Mouse (Mus musculus): ENCODE measurements around the gene Dapk2.

Dapk2 gene

DNA sequence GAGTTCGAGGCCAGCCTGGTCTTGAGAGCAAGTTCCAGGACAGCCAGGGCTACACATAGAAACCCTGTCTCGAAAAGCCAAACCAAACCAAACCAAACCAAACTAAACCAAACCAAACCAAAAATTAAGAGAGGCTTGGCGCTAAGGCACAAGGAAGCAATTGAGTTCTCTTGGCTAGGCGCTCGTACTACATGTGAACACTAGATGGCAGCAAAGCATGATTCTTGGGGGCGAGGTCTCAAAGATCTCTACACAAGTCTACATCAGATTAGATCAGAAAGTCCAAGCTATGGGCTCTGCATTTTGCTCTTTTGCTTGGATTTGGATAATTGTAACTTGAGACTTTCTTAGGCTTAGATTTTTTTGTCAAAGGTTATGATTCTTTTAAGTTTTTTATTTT, 13.8 kb upstream of the Dapk2 start:
- peak; percentile 75 to 78 for DNase-seq

DNA sequence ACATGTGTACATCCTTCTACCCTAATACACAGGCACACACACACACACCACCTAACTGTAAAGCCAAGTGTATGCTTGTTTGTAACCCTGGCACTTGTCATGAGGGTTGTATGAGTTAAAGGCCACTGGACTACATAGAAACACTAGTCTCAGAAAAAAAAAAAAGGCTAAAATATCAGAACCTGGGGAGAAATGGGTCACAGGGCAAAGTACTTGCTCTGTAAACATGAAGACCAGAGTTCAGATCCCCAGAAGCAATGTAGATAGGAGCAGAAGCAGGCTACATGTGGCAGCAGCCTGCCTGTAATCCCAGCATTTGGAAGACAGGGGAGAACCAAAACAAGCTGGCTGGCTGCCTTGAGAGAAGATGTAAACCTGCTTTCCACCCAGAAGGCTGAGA, 11.9 kb upstream of the Dapk2 start:
- DNase-seq, result no peak

DNA sequence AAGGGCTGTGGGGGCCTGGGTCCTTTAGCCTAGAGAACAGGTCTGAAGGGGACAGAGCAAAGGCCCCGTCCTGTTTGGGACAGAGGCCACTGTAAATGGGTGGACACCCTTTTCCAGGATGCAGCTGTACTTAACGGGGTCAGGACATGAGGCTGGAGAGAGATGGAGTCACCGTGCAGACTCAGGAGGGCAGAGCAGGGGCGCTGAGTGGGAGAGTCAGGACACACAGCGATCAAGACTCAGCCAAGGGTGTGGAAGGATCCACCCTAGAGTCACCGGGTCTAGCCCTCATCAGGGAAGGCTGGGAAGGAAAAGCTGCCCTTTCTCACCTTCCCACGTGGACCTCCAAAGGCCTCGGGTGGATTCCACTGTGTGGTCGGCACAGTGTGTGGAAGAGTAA, 6.0 kb upstream of the Dapk2 start:
- DNase-seq, result no peak

DNA sequence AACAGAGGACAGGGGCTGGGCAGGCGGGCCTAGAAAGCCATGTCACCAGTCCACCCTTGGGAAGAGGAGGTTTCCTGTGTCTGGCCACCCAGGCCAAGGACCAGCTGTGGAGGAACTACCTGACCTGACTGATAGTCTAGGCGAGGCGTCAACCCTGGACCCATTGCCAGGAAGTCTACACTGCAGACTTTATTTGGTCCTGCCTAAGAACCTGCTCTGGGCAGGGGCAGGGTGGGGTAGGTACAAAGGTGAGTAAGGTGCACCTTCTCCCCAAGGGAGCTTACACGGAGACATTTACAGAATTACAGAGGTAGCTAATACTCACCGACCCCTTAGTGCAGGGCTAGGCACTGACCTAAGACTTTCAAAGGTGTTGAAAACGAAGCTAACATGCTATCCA, 4.4 kb upstream of the Dapk2 start:
- DNase-seq, result no peak

DNA sequence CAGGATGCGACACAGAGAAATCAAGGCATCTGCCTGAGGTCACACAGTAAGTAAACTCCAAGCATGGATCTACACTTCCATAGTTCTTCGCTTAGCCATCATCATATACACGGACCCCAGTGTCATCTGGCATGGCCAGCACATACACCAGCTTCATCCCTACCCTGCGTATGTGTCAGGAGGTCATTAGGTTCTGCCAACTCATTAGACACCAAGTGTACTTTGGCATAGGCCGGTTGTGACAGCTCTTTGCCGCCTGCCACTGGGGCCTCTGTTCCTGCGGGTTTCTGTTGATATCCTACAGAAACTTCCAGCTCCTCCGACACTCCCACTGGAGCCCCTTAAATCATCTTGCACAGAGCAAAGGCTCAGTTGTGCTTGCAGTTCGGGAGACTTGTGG, 4.0 kb upstream of the Dapk2 start:
- DNase-seq, result no peak

DNA sequence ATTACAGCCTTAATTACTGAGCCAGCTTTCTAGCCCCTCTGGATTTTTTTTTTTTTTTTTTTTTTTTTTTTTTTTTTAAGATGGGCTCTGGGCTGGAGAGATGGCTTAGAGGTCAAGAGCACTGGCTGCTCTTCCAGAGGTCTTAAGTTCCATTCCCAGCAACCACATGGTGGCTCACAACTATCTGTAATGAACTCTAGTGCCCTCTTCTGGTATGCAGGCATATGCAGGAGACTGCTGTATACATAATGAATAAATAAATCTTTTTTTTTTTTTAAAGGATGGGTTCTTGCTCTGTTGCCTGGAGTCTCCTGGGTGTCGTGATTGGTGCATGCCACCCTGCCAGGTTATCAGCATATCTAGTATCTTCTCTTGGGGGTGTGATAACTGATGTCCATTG, 2.5 kb upstream of the Dapk2 start:
- no peak for DNase-seq

DNA sequence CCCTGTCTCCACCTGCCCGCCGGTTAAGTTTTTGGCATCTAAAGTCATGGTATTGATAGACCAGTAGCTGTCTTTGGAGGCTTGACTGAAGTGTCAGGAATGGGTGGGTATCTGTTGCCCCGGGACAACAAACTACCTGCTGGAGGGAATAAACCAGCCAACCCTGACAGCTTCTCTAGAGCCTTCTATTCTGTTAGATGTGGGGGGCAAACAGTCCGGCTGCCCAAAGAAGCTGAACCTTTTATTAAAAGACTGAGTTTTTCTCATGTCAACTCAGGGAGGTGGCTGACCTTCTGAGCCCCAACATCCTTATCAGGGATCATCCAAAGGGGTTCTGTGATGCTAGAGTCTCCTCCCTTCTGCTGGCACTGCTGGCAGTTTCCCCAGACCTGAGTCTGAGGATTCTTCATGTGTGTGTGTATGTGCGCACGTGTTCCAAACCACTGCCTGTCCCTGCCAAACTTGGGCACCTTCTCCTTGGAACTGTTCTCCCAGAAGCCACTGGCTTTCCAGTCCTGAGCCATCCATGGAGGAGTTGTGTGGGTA, 935 bp downstream of the Dapk2 start:
- no peak for DNase-seq

DNA sequence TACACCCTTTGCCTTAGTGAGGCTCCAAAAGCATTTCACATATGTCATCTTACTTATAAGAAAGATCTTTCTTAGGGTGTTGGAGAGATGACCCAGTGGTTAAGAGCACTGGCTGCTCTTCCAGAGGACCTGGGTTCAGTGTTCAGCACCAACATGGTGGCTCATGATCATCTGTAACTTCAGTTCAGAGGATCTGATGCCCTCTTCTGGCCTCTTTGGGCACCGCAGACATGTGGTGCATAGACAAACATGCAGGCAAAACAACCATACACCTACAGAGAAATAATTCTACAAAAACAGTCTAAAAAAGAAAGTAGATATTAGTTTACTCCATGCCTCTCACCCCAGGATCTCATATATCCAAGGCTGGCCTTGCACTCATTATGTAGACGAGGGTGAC, 2.1 kb downstream of the Dapk2 start:
- DNase-seq, result no peak

DNA sequence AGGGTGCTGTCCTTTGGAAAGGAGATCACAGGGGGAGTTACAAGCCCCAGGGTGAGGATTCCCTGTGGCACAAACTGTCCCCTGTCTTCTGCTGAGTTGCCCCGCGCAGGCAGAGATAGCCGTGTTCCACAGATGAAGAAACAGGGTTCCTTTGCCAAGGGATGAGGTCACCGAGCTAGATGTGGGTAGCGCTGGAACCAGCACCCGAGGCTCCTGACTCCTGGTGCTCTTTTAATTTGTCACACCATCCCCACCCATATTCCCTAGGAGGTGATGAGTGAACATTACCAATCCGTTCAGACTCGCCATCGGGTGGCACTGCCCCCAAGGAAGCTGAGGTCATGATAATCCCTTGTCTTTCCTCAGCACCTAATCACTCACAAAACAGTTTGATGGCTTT, 5.0 kb downstream of the Dapk2 start:
- DNase-seq, result no peak

DNA sequence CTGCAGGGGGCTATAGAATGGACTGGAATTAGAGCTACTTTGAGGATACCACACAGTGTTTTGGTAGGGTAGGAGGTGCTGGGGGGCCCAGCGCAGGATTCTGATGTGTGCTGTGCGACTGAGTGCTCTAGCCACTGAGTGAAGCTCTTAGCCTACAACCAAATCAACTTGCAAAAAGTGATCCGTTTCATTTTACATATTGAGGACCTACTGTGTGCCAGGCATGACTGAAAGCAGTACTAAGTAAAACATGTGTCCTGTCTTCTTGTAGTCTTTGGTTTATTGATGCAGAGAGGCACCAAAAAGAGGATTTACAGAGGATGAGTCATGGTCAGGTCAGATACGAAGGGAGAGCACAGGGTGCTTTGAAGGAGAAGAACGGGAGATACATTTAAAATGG, 9.2 kb downstream of the Dapk2 start:
- no peak for DNase-seq

DNA sequence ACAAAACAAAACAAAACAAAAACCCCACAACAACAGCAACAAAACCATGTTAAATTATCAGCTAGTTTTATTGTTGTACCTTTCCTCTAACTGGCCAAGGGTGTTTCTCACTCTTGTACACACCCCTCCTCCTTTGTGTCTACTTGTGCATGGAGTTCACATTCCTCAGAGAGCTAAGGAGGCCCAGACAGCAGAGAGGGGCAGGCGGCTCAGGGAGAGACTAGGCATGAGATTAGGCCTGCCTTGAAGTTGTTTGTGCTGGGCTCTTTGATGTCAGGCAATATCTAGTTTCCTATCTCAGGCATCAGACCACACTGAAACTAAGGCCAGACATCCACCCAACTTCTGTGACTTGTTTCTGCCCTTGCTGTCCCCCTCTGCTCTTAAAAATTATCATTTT, 10.2 kb downstream of the Dapk2 start:
- no peak for DNase-seq

DNA sequence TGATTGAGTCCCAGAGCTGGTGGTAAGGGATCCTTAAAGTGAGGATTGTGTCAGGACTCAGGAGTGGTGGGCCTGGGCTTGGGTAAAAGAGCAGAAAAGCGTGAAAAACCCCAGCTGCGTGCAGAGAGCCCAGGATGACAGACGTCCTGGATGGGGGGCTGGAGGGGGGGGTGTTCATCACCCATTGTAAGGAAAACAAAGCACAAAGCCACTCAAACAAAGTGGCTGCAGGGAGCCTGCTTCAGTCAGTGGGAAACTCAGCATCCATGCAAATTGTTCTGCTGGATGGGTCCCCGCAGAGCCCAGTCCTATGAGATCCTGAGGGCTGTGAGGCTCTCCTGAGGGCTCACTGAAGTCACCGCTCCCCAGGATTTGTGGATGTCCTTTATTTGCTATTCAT, 12.5 kb downstream of the Dapk2 start:
- no peak for DNase-seq

DNA sequence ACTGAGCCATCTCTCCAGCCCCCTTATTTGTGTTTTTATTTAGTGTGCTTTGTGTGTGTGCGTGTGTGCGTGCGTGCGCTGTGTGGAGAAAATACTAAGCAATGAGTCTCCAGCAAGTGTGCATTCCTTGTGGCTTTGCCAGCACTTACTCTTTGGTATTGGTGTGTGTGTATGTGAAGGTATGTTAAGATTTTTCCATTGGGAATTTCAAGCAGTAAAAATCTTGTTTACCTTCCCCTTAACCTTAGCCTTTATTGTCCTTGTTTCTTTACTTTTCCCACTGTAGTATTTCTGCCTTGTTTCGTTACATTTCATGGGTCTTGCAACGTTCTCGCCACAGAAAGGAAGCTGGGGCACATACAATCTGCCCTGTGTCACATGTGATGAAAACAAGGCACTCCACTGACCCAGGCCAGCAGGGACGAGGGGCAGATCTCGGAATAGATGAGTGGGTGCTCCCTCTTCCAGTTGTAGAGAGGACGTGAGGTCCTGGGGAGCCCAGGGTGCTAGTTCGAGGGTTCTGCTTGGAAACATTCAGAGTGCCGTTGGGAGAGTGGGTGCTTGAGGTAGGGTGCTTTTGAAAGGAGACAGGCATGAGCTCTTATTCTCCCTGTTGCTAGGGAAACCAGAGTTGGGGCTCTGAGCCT, 13.4 kb downstream of the Dapk2 start:
- DNase-seq, result no peak

DNA sequence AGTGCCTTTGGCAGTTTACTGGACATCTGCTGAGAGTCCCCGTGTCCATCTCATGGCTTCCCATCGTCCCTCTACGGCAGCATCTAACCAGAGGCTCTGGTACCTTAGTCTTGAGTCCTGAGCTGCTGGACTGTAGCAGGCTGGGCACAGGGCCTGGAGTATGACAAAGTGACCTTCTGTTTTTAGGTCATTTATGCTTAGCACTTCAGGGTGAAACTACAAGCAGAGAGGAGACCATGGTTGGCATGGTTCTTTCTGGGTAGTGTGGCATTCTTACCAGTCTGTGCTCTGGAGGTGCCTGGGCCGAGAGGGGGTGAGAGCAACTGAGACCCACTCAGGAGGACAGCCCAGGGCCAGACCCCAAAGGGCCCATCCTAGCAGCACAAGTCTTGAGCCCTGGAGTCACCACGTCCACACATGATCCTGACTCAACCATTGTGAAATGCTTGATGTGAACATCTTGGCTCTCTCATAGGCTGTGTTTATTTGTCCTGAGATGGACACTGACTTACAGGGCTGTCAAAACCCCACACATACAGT, 15.4 kb downstream of the Dapk2 start:
- DNase-seq, result no peak

DNA sequence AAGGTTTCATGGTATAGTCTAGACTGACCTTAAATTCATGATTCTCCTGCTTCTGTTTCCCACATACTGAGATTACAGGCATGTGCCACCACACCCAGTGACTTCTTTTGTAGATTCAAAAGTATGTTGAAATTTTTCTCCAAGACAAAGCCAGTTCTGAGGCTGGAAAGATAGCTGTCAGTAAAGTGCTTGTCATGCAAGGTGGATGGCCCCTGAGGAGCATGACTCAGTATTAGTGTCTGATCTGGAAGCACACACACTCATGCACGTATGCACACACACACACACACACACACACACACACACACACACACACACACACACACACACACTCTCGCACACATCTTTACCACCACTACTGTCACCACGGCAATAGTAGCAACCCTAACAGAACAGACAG, 17.0 kb downstream of the Dapk2 start:
- no peak for DNase-seq

DNA sequence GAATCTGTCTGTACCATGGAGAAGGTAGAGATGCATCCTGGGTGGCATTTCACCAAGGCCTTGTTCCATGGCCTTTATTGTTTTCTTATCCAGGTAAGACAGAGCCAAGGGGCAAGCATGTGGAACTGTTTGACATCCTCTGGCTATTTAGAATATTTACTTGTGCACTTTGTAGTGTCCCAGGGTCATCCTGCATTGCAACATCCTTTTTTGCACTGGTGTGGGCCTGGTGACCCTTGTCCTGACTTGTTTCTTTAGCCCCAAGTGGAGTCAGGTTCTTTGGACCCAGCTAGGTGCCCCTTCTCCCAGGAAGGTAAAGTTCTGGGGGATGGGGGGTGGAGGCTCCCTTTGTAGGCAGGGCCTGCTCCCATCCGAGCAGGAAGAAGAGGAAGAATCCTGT, 20.0 kb downstream of the Dapk2 start:
- DNase-seq, result no peak

DNA sequence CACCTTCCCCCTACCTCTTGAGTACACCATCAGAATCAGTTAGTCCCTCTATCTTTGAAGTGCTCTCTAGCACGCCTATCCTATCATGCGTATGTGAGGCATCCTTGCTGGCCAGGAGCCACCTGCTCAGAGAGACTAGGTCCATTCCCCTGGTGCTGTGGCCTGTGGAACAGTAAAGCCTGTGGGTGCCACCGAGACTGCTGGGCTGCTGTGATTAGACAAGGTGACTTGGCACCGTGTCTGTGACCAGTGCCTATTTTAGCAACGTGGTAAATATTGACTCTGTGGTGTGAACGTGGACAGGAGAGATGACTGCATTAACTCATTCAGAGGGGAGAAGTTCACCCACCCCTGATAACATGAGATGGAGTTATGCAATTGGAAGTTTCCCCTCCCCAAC, 21.8 kb downstream of the Dapk2 start:
- DNase-seq, result no peak

DNA sequence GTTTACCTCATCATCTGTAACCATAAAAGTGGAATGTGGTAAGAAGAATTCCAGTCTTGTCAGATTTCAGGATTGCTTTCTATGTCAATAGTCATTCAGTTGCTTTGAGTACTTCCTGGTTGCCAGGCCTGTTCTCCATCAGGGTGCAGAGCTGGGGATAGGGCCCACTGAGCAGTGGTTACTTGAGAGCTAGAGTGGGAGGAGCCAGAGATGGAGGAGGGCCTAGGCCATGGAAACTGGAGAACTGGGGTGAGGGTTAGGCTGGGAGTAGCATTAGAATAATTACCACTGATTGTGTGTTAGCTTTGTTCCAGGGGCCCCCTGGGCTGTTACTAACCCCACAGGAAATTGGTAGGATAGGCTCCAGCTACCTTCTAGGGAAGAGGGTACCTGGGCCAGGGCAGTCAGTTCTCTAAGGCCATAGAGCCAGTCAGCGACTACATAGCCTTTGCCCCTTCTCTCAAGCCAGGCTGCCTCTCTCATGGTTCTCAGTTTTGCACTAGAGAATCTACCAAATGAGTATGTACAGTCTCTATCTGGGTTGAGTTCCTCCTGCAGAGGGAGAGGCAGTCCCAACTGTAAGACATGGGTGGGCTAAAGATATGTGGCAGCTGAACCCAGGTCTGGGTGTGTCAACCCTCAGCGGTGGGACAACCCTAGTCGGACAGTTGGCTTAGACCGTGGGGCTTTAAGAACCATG, 23.3 kb downstream of the Dapk2 start:
- no peak for DNase-seq

DNA sequence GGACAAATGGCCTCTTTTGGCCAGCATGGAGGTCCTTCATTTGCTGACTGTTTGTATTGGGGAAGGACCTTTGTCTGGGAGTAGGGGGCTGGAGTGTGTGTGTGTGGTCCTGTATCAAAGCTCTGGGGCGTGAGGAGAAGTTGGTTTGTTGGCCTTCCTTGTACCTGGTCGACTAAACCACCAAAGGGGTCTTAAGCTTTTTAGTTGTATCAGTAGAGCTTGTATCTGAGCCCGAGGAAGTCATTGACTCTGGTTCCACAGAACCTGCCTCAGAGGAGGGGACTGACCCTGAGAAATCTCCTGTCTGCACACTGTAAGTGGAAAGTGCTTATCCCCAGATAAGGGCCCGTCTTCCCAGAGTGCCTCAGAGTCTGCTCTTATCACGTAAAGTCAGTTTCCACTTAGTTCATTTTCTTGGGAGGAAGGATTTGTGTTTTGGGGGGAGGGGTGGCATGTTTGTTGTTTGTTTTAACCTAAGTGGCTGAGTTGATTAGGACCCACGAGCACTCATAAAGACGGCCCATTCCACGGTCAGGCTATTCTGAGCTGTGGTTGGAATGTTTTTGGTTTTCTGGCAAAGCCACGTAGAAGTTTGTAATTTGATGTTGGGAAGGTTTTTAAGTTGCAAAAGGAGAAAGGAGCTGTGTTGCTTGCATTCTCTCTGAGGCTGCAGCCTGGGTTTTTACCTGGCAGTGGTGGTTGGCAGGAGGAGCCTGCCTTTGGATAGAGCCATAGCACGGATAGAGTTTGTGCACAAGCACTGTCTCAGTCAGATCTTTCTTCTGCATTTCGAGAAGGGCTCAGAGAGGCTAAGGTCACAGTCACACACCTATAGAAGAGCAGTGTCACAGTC, 24.0 kb downstream of the Dapk2 start:
- no peak for DNase-seq

DNA sequence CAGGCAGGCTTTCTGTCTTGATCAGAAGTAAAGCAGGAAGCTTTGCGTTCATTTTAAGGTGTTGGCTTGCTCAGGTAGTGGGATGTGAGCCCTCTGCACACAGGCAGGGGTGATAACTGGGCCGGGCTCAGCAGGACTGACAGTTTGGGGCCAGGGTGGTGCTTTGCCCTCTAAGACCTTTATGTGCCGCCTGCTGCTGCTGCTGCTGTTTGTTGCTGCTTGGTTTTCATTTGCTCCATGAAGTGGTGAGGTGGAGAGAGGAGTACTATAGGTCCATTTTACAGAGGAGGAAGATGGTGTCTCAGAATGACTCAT, 24.6 kb downstream of the Dapk2 start:
- DNase-seq, result no peak

DNA sequence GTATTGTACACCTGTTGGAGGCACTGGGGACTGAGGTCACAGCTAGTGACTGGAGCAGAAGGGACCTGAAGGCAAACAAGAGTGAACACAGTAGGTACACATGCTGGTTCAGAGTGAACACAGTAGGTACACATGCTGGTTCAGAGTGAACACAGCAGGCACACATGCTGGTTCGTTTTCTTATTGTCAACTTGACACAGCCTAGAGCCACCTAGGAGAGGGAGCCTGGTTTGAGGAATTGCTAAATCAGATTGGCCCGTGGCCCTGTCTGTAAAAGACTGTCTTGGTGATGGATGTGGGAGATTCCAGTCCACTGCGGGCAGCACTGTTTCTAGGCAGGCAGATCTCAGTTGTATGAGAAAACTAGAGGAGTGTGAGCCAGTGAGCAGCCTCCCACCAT, 25.0 kb downstream of the Dapk2 start:
- DNase-seq, result no peak

DNA sequence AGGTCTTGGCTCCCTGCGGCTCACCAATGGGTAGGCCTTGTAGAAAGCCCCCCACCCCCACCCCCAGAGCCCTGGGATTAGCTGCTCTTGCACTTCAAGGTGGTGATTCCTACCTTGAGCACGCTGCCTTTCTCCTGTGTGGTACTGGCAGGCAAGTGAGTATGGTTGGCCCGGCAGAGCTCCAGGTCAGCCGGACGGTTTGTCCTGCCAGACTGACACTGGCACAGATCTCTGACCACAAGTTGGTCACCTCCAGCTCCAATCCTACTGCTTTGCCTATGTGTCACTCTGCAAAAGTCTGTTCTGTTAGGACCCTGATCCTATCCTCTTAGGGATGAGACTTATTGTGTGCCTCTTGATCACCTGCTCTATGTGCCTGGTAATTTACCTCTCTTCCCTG, 26.5 kb downstream of the Dapk2 start:
- DNase-seq, result no peak

DNA sequence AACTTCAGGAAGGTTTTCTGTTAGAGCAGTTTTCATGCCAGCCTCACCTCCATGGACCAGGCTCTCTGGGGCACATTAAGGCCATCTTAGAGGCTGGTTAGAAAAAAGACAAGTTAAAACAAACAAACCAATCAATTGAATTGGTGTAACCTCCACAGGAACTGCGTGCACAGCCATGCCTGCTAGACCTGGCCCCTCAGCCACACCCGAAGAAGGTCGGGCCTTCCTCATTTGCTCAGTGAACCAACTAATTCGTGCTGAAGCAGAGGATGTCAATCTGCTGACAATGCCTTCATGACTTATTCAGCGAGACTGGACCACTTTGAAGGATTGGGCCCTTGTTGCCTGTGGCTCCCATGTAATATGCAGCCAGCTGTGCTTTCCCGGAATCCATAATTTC, 28.4 kb downstream of the Dapk2 start:
- no peak for DNase-seq

DNA sequence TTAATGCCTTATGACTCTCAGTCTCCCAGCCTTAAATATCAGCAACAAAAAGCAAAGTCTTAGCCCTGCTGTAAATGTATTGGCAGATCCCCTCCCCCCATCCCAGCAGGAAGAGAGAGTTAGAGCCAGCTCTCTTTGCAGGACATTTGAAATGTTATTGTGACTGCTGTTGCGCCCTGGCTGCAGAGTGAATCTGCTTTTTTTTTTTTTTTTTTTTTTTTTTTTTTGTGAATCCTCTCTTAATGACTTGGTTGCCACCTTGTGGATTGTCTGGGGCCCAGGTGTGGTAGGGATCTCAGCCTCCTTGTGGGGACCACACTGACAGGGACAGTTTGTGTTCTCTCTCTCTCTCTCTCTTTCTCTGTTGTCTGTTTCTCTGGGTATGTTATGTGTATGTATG, 31.0 kb downstream of the Dapk2 start:
- no peak for DNase-seq
